Mouse (Mus musculus) kidney, adult 2 months (tissue): Measurements from ENCODE around the gene Rmi2.

Experiments
- CTCF ChIP-seq: fragments of 200-500 bp; conservative IDR thresholded peaks from 2 replicates; pipeline ENCODE4 v1.5.1; 2011; ENCODE audit warnings: low read depth, mild to moderate bottlenecking, control low read depth, low read length, moderate library complexity, mixed read lengths; ENCODE audit not compliant: insufficient read depth, insufficient read length
- POLR2A ChIP-seq: fragments of 200-500 bp; IDR thresholded peaks from one replicate; pipeline ENCODE4 v1.6.1; 2011; ENCODE audit warnings: low read depth, low read length, control low read depth

DNA sequence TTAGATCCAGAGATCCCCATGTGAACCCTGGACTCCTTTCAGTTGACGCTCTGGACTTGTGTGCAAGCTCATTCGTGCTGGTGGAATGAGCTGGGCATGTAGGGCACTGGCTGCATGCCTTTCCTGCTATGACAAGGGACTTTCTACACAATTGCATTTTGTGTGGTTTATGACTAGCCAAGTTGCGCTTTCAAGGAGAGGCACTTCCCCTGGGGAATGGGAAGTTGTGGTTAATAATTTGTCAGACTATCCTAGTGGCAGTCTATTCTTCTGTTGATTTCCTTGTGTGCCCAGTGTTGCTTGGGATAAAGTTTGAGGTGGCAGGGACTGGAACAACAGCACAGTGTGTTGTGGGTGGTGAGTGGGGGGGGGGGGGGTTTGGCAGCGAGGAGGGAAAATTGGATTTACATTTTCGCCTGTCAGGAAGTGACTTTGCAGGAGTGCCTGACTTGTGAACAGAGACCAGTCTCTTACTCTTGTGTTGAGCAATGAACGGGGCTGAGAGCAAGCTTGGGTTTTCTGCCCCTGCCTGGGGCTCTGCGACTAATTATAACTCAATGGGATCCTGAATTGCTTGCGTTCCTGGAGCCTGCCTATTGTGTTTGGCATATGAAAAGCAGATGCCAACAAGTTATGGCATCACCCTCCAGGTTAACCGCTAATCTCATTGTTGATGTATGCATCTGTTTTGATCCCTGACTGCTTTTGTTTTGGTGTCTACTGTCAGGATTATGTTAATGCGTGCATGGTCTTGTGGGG is 3.8 kb downstream of the Rmi2 start:
- no peak for TF ChIP-seq CTCF
- TF ChIP-seq POLR2A: no peak
